Mouse (Mus musculus): ENCODE measurements around the gene Gpr83. TPM values are rescaled to one million over a fixed set of nuclear protein-coding genes. Genes with fewer than 3 reads are reported as not detected.

Gene Gpr83
- total RNA-seq, 1 experiment from 2014 or later = not detected

- peak; percentile 20 for DNase-seq
These were observed 44.9 kb downstream of the Gpr83 start for GRCm38 (mm10) chr9:14904741-14905475.

GRCm38 (mm10) chr9:14905956-14906355, 45.9 kb downstream of the Gpr83 start:
- DNase-seq = no peak

- no peak for DNase-seq
These were observed 47.9 kb downstream of the Gpr83 start for GRCm38 (mm10) chr9:14907816-14908415.

- no peak for DNase-seq
These were observed 50.0 kb downstream of the Gpr83 start for GRCm38 (mm10) chr9:14909981-14910380.

GRCm38 (mm10) chr9:14912037-14912436, 52.0 kb downstream of the Gpr83 start:
- DNase-seq = no peak

GRCm38 (mm10) chr9:14917661-14918060, 57.7 kb downstream of the Gpr83 start:
- no peak for DNase-seq

- no peak for DNase-seq
These were observed 59.0 kb downstream of the Gpr83 start for GRCm38 (mm10) chr9:14918825-14919668.

Other genes starting within 250 kb of the Gpr83 start
- 33.3 and 36.4 TPM in 2 replicates for gene Amotl1, start 215.2 kb upstream of the Gpr83 start, total RNA-seq (2021)
- gene Piwil4, start 119.5 kb upstream of the Gpr83 start, total RNA-seq (2021) = not detected in 2 replicates
- 1.5 and 2.7 TPM in 2 replicates for gene Fut4, start 107.8 kb upstream of the Gpr83 start, total RNA-seq (2021)
- not detected in 2 replicates for gene 1700012B09Rik, start 89.2 kb upstream of the Gpr83 start, total RNA-seq (2021)
- 16.6 and 18.7 TPM in 2 replicates for gene Mre11a, start 75.6 kb upstream of the Gpr83 start, total RNA-seq (2021)
- gene Ankrd49, start 75.4 kb upstream of the Gpr83 start, total RNA-seq (2021) = 14.3 and 18.1 TPM in 2 replicates
- 2.4 TPM in 1 of 2 replicates, not detected in the other for gene Izumo1r, start 43.7 kb downstream of the Gpr83 start, total RNA-seq (2021)
- gene Panx1, start 185.3 kb downstream of the Gpr83 start, total RNA-seq (2021) = 9.4 and 12.7 TPM in 2 replicates

Data from adrenal gland, postnatal 14 days (tissue).